Mouse (Mus musculus): Measurements from ENCODE around the gene Sun2. TPM values are rescaled to one million over a fixed set of nuclear protein-coding genes. Genes with fewer than 3 reads are reported as not detected.

Gene Sun2
- polyA plus RNA-seq, 1 experiment from 2014 or later: 5.9 TPM

DNA sequence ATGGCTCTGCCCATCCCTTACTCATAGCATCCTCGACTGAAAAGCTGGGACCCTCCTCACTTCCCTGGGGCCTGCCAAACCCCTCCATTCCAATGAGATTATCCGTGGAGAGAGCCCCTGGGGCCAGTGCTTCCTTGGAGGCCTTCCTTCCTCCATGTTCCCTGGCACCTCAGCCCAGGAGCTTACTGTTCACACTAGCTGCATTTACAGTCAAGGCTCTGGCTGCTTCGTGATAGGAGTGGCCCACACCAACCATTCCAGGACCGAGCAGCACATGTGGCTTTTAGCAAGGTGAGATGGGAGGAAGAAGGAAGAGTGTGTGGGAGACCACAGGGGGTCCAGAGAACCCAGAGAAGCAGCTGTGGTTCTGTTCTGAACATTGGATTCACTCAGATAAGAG lies 11.5 kb upstream of the Sun2 start:
- no peak for ATAC-seq (replicated peaks; ENCODE audit: low FRiP score)
- no peaks in the 10 kb centered on the region for H3K27me3 ChIP-seq
- H3K27ac ChIP-seq: no peak overlapping the region
- H3K4me3 ChIP-seq (replicated peaks): no peak overlapping the region
- no peak overlapping the region for H3K9ac ChIP-seq
- H3K4me2 ChIP-seq: no peak overlapping the region
- WGBS: 58% methylated on average over 4 of the region's 4 CpGs
- H3K9me3 ChIP-seq (replicated peaks): no peaks in the 10 kb centered on the region
- 0 out of 2 replicates have a peak, but pooled peaks cover 10% of the 10 kb centered on the region for H3K4me1 ChIP-seq
- no peaks in the 10 kb centered on the region for H3K36me3 ChIP-seq

DNA sequence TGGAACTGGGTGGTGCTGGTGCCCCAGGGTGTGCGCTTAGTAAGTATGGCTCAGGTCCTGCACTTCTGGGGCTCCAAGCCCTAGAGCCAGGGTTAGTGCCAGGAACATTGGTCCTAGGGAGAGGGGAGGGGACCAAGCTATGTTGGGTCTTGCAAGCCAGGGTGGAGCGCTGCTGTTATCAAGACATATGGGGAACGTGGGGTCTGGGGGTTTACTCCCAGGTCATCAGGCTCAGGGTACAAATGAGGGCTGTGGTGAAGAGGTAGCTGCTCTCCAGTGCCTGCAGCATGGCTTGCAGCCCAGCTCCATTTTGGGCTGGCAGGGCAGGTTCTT lies 11.1 kb upstream of the Sun2 start:
- 85% methylated on average over 3 of the region's 3 CpGs for WGBS
- H3K27me3 ChIP-seq: no peaks in the 10 kb centered on the region
- ATAC-seq (replicated peaks; ENCODE audit: low FRiP score): no peak

DNA sequence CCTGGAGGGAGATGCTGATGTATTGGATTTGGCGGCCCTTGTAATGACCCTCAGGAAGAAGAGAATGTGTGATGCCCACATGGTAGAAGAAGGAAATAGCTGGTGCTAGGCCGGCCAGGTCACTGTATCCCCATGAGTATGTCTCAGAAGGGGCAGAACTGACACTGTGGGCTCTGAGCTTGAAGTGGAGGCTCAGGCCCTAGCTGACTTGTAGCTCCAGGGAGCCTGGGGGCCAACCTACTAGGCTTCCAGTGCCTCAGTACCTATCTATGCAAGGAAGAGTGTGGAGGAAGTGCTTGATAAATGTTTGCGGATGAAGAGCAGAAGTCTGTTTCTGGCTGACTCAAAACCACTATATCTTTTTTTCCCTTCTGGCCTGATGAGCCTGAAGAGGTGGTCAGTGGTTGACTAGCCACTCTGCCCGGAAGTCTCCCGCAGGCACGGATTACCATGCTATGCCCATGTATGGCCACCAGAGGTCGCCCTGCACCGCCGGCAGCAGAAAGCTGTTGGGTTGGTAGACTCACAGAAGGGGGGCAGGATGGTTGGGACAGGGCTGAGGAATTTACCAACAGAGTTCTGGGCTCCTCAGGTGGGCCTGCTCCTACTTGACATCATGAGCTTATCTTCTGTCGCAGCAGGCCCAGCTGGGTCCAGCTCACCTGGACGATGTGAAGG lies 10.5 kb upstream of the Sun2 start:
- Histone ChIP-seq H3K4me1 (0 out of 2 replicates have a peak, but pooled peaks cover 10% of the 10 kb centered on the region), H3K27ac (no peak overlapping the region), H3K36me3 (no peaks in the 10 kb centered on the region), H3K4me2 (no peak overlapping the region), H3K9ac (no peak overlapping the region), H3K27me3 (no peaks in the 10 kb centered on the region), H3K4me3 (replicated peaks) (no peak overlapping the region), H3K9me3 (replicated peaks) (no peaks in the 10 kb centered on the region)
- 26% methylated on average over 11 of the region's 11 CpGs for WGBS
- ATAC-seq (replicated peaks; ENCODE audit: low FRiP score): no peak; the same call in 1 of the 2 replicates

More for the DNA sequence above, 11.1 kb upstream of the Sun2 start:
- Histone ChIP-seq H3K4me2 (no peak overlapping the region), H3K4me1 (0 out of 2 replicates have a peak, but pooled peaks cover 10% of the 10 kb centered on the region), H3K9ac (no peak overlapping the region), H3K36me3 (no peaks in the 10 kb centered on the region), H3K9me3 (replicated peaks) (no peaks in the 10 kb centered on the region), H3K4me3 (replicated peaks) (no peak overlapping the region), H3K27ac (no peak overlapping the region)

DNA sequence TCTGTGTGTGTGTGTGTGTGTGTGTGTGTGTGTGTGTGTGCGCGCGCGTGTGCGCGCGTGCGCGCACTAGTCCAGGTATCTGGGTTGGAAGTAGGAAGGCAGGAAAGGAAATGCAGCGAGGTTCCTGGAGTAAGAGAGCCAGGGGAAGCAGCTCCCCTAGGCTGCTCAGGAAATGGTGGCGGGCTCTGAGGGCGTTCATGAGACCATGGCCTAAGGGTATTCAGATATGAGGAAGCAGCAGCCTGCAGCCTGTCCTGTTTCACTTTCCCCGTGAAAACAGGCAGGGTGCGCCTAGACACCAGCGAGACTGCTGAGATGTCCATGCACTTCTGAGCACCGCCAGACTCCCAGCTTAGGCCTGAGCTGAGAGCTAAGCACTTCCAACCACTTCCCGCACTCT lies 9.4 kb upstream of the Sun2 start:
- WGBS: 85% methylated on average over 17 of the region's 17 CpGs
- H3K4me1 ChIP-seq: 0 out of 2 replicates have a peak, but pooled peaks cover 10% of the 10 kb centered on the region
- no peak overlapping the region for H3K27ac ChIP-seq
- H3K27me3 ChIP-seq: no peaks in the 10 kb centered on the region
- H3K9me3 ChIP-seq (replicated peaks): no peaks in the 10 kb centered on the region
- no peak overlapping the region for H3K4me2 ChIP-seq
- H3K9ac ChIP-seq: no peak overlapping the region
- ATAC-seq (replicated peaks; ENCODE audit: low FRiP score): no peak
- H3K36me3 ChIP-seq: no peaks in the 10 kb centered on the region
- H3K4me3 ChIP-seq (replicated peaks): no peak overlapping the region

DNA sequence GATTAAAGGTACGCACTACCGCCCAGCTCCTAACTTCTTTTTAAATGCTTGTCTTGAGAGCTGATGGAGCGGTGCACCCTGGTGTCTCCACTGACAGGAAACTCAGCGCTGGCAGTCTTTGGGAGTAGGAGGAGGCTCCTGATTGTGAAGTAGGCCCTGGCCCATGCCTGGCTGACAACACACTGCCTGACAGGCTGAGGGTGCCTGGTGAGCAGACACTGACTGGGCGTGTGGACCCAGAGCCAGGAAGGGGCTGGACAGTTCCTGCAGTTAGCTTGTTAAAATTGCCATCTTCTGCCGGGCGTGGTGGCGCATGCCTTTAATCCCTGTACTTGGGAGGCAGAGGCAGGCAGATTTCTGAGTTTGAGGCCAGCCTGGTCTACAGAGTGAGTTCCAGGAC lies 7.9 kb upstream of the Sun2 start:
- no peak overlapping the region for H3K4me2 ChIP-seq
- no peaks in the 10 kb centered on the region for H3K9me3 ChIP-seq (replicated peaks)
- no peak overlapping the region for H3K4me3 ChIP-seq (replicated peaks)
- 91% methylated on average over 8 of the region's 8 CpGs for WGBS
- no peaks in the 10 kb centered on the region for H3K36me3 ChIP-seq
- no peak overlapping the region for H3K27ac ChIP-seq
- no peaks in the 10 kb centered on the region for H3K27me3 ChIP-seq
- no peak overlapping the region for H3K9ac ChIP-seq
- peaks cover 7% of the 10 kb centered on the region; the same call in 1 of the 2 replicates for H3K4me1 ChIP-seq
- ATAC-seq (replicated peaks; ENCODE audit: low FRiP score): no peak

DNA sequence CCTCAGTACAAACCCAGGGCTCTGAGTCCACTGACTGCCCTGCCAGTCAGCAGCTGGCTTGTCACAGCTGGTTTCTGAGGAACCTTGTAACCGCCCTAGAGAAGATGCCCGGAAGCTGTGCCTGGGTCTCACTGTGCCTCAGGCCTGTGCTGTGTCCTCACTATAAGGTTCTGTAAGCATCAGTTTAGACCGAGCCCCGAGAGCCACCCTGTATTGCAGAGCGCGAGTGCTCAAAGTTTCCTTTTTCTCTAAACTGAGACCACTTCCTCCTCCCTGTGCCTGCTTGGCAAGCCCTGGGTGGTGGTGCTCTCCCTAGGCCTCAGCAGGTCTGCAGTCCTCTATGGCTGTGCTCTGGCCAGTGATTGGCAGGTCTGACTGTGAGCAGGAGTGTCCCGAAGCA lies 6.8 kb upstream of the Sun2 start:
- H3K27me3 ChIP-seq: no peaks in the 10 kb centered on the region
- no peak overlapping the region for H3K9ac ChIP-seq
- no peak for ATAC-seq (replicated peaks; ENCODE audit: low FRiP score)
- WGBS: 88% methylated on average over 7 of the region's 7 CpGs
- H3K4me3 ChIP-seq (replicated peaks): no peak overlapping the region
- H3K4me1 ChIP-seq: peaks cover 16% of the 10 kb centered on the region
- H3K9me3 ChIP-seq (replicated peaks): no peaks in the 10 kb centered on the region
- H3K4me2 ChIP-seq: no peak overlapping the region
- H3K36me3 ChIP-seq: no peaks in the 10 kb centered on the region
- no peak overlapping the region for H3K27ac ChIP-seq

DNA sequence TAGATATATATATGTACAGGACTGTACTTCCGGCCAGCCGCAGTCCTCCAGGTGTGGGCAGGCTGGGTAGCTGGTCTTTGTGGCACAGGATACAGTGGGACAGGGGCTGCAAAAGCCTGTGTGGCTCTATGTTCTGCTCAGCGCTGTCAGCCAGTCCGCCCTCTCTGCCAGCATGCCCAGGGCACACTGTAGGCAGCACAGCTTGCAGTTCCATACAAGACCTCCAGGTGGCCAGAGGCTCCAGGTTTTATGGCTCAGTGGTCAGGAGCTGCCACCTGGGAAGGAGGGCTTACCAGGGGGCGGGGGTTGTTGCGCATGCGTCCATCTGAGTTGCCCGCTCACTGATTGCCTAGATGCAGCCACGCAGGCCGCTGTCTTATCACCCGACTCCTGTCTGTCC lies 5.7 kb upstream of the Sun2 start:
- WGBS: 62% methylated on average over 11 of the region's 11 CpGs
- H3K9me3 ChIP-seq (replicated peaks): no peaks in the 10 kb centered on the region
- H3K9ac ChIP-seq: no peak overlapping the region
- H3K27ac ChIP-seq: no peak overlapping the region
- H3K36me3 ChIP-seq: no peaks in the 10 kb centered on the region
- ATAC-seq (replicated peaks; ENCODE audit: low FRiP score): no peak; the same call in 1 of the 2 replicates
- H3K4me2 ChIP-seq: no peak overlapping the region
- no peaks in the 10 kb centered on the region for H3K27me3 ChIP-seq
- H3K4me1 ChIP-seq: peaks cover 16% of the 10 kb centered on the region
- H3K4me3 ChIP-seq (replicated peaks): no peak overlapping the region

DNA sequence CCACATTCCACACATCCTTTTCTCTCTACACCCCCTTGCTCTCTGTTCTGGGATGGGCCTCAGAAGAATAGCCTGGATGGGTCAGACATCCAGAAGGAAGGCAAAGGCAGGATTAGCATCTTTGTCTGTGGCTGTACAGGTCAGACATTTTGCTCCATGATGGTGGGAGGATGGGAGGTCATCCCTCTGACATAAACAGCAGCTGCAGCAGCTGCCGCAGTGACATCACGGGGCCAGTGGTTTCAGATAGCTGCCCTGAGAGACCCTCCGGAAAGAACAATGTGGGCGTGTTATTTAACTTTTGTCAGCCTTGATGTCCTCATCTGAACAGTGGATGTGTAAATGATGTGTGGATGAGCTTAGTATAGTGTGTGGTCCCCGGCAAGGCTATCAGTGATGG lies 3.5 kb upstream of the Sun2 start:
- H3K4me3 ChIP-seq (replicated peaks): no peak overlapping the region
- WGBS: 78% methylated on average over 5 of the region's 5 CpGs
- no peak overlapping the region for H3K27ac ChIP-seq
- H3K4me1 ChIP-seq: peaks cover 30% of the 10 kb centered on the region
- no peaks in the 10 kb centered on the region for H3K36me3 ChIP-seq
- no peak overlapping the region for H3K4me2 ChIP-seq
- no peaks in the 10 kb centered on the region for H3K9me3 ChIP-seq (replicated peaks)
- H3K9ac ChIP-seq: no peak overlapping the region
- H3K27me3 ChIP-seq: no peaks in the 10 kb centered on the region
- no peak for ATAC-seq (replicated peaks; ENCODE audit: low FRiP score)

DNA sequence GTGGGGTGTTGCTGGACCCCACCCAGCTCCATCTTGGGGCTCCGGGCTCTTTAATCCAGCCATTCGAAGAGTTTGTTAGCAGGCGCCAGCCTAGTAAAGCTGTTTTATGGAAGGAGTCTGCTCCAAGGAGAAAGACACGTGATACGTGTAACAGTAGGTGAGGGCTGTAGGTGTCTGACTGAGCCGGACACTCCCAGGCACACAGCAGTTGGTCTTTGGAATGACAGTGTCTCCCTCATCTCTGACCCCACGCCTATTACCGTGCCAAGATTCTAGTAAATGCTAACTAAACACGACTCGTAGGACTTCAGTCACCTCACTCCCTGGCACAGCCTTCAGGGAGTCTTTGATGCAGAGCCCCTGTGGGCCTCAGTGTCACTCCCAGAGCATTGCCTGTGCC lies 3.0 kb upstream of the Sun2 start:
- no peak for ATAC-seq (replicated peaks; ENCODE audit: low FRiP score)
- WGBS: 70% methylated on average over 10 of the region's 10 CpGs
- H3K9ac ChIP-seq: no peak overlapping the region
- H3K36me3 ChIP-seq: no peaks in the 10 kb centered on the region
- no peaks in the 10 kb centered on the region for H3K27me3 ChIP-seq
- H3K4me2 ChIP-seq: no peak overlapping the region
- peaks cover 36% of the 10 kb centered on the region for H3K4me1 ChIP-seq
- H3K27ac ChIP-seq: no peak overlapping the region
- H3K9me3 ChIP-seq (replicated peaks): no peaks in the 10 kb centered on the region
- no peak overlapping the region for H3K4me3 ChIP-seq (replicated peaks)

DNA sequence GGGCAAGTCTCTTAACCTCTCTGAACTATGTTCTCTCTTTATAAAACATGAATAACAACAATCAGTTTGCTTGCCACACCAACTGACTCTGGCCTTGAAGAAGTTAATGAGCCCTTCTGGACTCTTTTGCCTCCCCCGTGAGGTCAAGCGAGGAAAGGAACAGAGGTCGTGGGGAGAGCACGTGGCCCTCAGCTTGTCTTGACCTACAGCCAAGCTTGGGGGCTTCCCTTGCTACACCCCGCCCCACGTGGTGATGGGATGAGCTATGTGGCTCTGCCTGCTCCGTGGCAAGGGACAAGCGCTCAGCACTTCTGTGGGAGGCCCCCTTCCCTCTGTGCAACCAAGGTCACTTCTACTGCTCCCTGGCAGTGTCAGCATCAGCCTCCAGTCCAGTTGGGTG lies 2.4 kb upstream of the Sun2 start:
- H3K27ac ChIP-seq: no peak overlapping the region
- H3K4me2 ChIP-seq: no peak overlapping the region
- no peak overlapping the region for H3K9ac ChIP-seq
- WGBS: 45% methylated on average over 8 of the region's 8 CpGs
- H3K4me1 ChIP-seq: peaks cover 41% of the 10 kb centered on the region
- H3K9me3 ChIP-seq (replicated peaks): no peaks in the 10 kb centered on the region
- no peak for ATAC-seq (replicated peaks; ENCODE audit: low FRiP score)
- H3K27me3 ChIP-seq: no peaks in the 10 kb centered on the region
- no peak overlapping the region for H3K4me3 ChIP-seq (replicated peaks)
- no peaks in the 10 kb centered on the region for H3K36me3 ChIP-seq

DNA sequence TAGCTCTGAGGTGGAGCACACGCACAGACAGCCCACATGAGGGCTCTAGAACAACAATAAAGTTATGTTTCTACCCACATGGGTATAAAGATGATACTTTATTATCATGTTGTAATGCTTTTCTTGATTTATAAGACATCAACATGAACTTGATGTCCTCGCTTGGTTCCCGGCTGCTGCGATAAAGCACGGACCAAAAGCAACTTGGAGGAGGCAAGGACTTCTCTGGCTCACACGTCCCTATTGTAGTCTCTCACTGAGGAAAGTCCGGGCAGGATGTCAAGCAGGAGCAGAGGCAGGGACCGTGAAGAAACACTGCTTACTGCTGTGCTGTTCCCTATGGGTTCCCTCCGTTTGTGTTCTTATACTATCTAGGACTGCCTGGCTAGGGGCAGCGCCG lies 1.7 kb upstream of the Sun2 start:
- Histone ChIP-seq H3K4me1 (peaks cover 49% of the 10 kb centered on the region), H3K4me2 (no peak overlapping the region), H3K9me3 (replicated peaks) (no peaks in the 10 kb centered on the region), H3K9ac (no peak overlapping the region), H3K27ac (no peak overlapping the region), H3K4me3 (replicated peaks) (no peak overlapping the region), H3K27me3 (no peaks in the 10 kb centered on the region), H3K36me3 (no peaks in the 10 kb centered on the region)
- 90% methylated on average over 11 of the region's 11 CpGs for WGBS
- no peak for ATAC-seq (replicated peaks; ENCODE audit: low FRiP score)

DNA sequence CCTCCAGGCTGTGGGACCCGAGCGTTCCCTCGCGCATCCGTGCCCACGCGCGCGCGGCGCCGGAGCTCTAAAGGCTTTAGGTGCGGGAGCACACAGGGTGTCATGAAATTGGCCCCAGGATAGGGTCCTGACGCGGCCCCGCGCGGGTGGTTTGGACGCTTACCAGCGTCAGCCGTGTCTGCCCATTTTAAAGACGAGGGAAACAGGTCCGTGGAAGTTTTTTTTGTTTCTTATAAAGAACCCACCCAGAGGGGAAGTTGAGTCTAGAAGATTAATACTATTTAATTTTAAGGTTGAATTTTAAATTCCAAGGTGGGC lies 329 bp upstream of the Sun2 start:
- Histone ChIP-seq H3K4me2 (peak overlapping the region; percentile 93), H3K9me3 (replicated peaks) (no peaks in the 10 kb centered on the region), H3K4me1 (peaks cover 56% of the 10 kb centered on the region), H3K4me3 (replicated peaks) (peak overlapping the region; percentile 97), H3K27ac (peak overlapping the region; percentile 47; the same call in 1 of the 2 replicates), H3K36me3 (peaks cover 12% of the 10 kb centered on the region), H3K27me3 (no peaks in the 10 kb centered on the region), H3K9ac (peak overlapping the region; percentile 85)
- no peak; the same call in 1 of the 2 replicates for ATAC-seq (replicated peaks; ENCODE audit: low FRiP score)
- WGBS: under 1% methylated on average over 23 of the region's 23 CpGs
